Mouse (Mus musculus) left cerebral cortex, postnatal 14 days (tissue): ENCODE measurements around the gene Galk1. TPM values are rescaled to one million over a fixed set of nuclear protein-coding genes. Genes with fewer than 3 reads are reported as not detected.
A peak's percentile ranks its signal among the peaks of the same experiment; 100 is the strongest.
"Not testable (repeated sequence)": the region's sequence is repeated elsewhere in the genome, so short reads cannot be mapped to it uniquely, and the experiment has no call there.

Experiments used
- DNase-seq, 2 experiments: peaks; one replicate each; pipeline ENCODE4 v3.0.0; 2021 to 2022; ENCODE audit warnings: low spot score in 2 of 2, mixed read lengths in 1 of 2
- intact Hi-C: fragments of 180-260 bp; cut with DNase I; formaldehyde crosslinking; loops from one replicate; pipeline ENCODE4 v1.15.1; 2025
- total RNA-seq, 2 experiments: library from RNA; stranded (reverse); gene quantifications; 2 replicates each; pipeline ENCODE4 v1.2.3; 2021

The Galk1 gene
- total RNA-seq, 2 experiments from 2014 or later, result 18.8 to 19.4 TPM

- DNase-seq, result no peak
- intact Hi-C loops, result loop anchor here (5.0 kb wide), 1 partner anchor 63 kb away; no protein-coding TSS in a partner anchor
Observed at GRCm38 (mm10) chr11:116019360-116019791, 6.9 kb upstream of the Galk1 start.

- intact Hi-C loops, result loop anchor here (5.0 kb wide), 1 partner anchor 63 kb away; no protein-coding TSS in a partner anchor
- not testable (repeated sequence) for DNase-seq
Observed at GRCm38 (mm10) chr11:116018867-116019266, 6.3 kb upstream of the Galk1 start.

GRCm38 (mm10) chr11:116018106-116018505, 5.6 kb upstream of the Galk1 start:
- peak in 1 of 2 experiments; percentile 51 for DNase-seq
- intact Hi-C loops, result loop anchor here (5.0 kb wide), 1 partner anchor 64 kb away; no protein-coding TSS in a partner anchor

- intact Hi-C loops, result loop anchor here (5.0 kb wide), 1 partner anchor 67 kb away; no protein-coding TSS in a partner anchor
- DNase-seq, result no peak
Observed at GRCm38 (mm10) chr11:116014821-116015220, 2.3 kb upstream of the Galk1 start.

- intact Hi-C loops, result no loop called here
- no peak for DNase-seq
Observed at GRCm38 (mm10) chr11:116011529-116012261, 824 bp downstream of the Galk1 start.

GRCm38 (mm10) chr11:116010948-116011347, 1.6 kb downstream of the Galk1 start:
- no peak for DNase-seq
- intact Hi-C loops, result no loop called here

GRCm38 (mm10) chr11:116010146-116010545, 2.4 kb downstream of the Galk1 start:
- no peak for DNase-seq
- intact Hi-C loops, result no loop called here

- DNase-seq, result no peak
- intact Hi-C loops, result no loop called here
Observed at GRCm38 (mm10) chr11:116009661-116010060, 2.9 kb downstream of the Galk1 start.

GRCm38 (mm10) chr11:116008832-116009375, 3.6 kb downstream of the Galk1 start:
- no peak for DNase-seq
- intact Hi-C loops, result no loop called here

- DNase-seq, result no peak
- intact Hi-C loops, result no loop called here
Observed at GRCm38 (mm10) chr11:116008411-116008810, 4.1 kb downstream of the Galk1 start.

- intact Hi-C loops, result no loop called here
- DNase-seq, result no peak
Observed at GRCm38 (mm10) chr11:116007095-116007850, 5.2 kb downstream of the Galk1 start.

- DNase-seq, result no peak
- intact Hi-C loops, result no loop called here
Observed at GRCm38 (mm10) chr11:116005701-116006419, 6.7 kb downstream of the Galk1 start.

GRCm38 (mm10) chr11:116004840-116005700, 7.4 kb downstream of the Galk1 start:
- intact Hi-C loops, result no loop called here
- DNase-seq, result peak in 1 of 2 experiments; percentile 65

- DNase-seq, result no peak
- intact Hi-C loops, result no loop called here
Observed at GRCm38 (mm10) chr11:116004186-116004823, 8.2 kb downstream of the Galk1 start.

- intact Hi-C loops, result no loop called here
- DNase-seq, result no peak
Observed at GRCm38 (mm10) chr11:116002894-116003293, 9.6 kb downstream of the Galk1 start.

GRCm38 (mm10) chr11:116001725-116002124, 10.8 kb downstream of the Galk1 start:
- no peak for DNase-seq
- intact Hi-C loops, result loop anchor here (2.0 kb wide), 1 partner anchor 63 kb away; no protein-coding TSS in a partner anchor

GRCm38 (mm10) chr11:116000607-116001006, 11.9 kb downstream of the Galk1 start:
- no peak for DNase-seq
- intact Hi-C loops, result loop anchor here (2.0 kb wide), 1 partner anchor 62 kb away; no protein-coding TSS in a partner anchor
